Mouse (Mus musculus): ENCODE results near the gene Kcnk18.

DNA sequence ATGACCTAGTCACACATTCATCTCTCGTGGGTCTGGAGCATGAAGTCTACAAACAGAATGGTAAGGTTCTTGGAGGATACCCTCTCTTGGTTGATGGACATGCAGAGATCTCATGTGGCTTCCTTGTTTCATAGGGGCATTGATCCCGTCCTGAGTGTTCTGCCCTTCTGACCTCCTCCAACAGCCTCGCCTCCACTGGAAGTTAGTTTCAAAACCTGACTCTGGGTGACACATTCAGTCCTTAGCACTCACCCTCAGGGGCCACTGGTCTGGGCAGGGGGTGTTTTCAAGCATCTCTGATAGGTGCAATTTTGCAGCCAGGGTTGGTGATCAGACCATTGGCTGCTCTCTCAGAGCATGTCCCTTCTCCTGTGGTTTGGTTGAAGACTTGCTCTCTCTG, 19.6 kb downstream of the Kcnk18 start:
- TF ChIP-seq CTCF (IDR thresholded peaks at IDR 0.05; ENCODE audit: low read depth) (no peak), EP300 (IDR thresholded peaks at IDR 0.05; ENCODE audit: low read depth) (no peak)
